Mouse (Mus musculus) embryonic facial prominence, embryonic 15.5 days (tissue): ENCODE results near the gene Impdh2. TPM values are rescaled to one million over a fixed set of nuclear protein-coding genes. Genes with fewer than 3 reads are reported as not detected.
A peak's percentile ranks its signal among the peaks of the same experiment; 100 is the strongest.

Experiments used
- ATAC-seq: fragments of 200-750 bp; cut with Nextera tagmentation; 2 replicates; pipeline ENCODE4 v1.8.0; 2017; ENCODE audit warnings: low read depth, moderate TSS enrichment; ENCODE audit not compliant: insufficient number of reproducible peaks, low FRiP score, low TSS enrichment
- H3K27ac ChIP-seq: fragments of 300-500 bp; sonication (generic); replicated peaks from 2 replicates; pipeline ENCODE4 v1.5.1; 2015; ENCODE audit warnings: mild to moderate bottlenecking, inconsistent platforms
- H3K27me3 ChIP-seq: fragments of 300-500 bp; sonication (generic); 2 replicates; pipeline ENCODE4 v1.6.1; 2015; ENCODE audit warnings: inconsistent platforms
- H3K36me3 ChIP-seq: fragments of 300-500 bp; sonication (generic); 2 replicates; pipeline ENCODE4 v1.6.1; 2015; ENCODE audit warnings: mild to moderate bottlenecking, inconsistent platforms
- H3K4me1 ChIP-seq: fragments of 300-500 bp; sonication (generic); 2 replicates; pipeline ENCODE4 v1.6.1; 2015; ENCODE audit warnings: inconsistent platforms
- H3K4me2 ChIP-seq: fragments of 300-500 bp; sonication (generic); replicated peaks from 2 replicates; pipeline ENCODE4 v1.6.1; 2015; ENCODE audit warnings: mild to moderate bottlenecking, inconsistent platforms
- H3K4me3 ChIP-seq: fragments of 300-500 bp; sonication (generic); replicated peaks from 2 replicates; pipeline ENCODE4 v1.5.1; 2015; ENCODE audit warnings: mild to moderate bottlenecking, inconsistent platforms
- H3K9ac ChIP-seq: fragments of 300-500 bp; sonication (generic); 2 replicates; pipeline ENCODE4 v1.6.1; 2015; ENCODE audit warnings: inconsistent platforms
- H3K9me3 ChIP-seq: fragments of 300-500 bp; sonication (generic); replicated peaks from 2 replicates; pipeline ENCODE4 v1.6.1; 2016; ENCODE audit warnings: inconsistent platforms
- WGBS: fragments of 180-500 bp; shearing (Covaris S2); methylation state at CpG from one replicate; pipeline ENCODE4 v1.1.7; 2015; 5-methylcytosine and 5-hydroxymethylcytosine counted together
- polyA plus RNA-seq: library from polyadenylated mRNA; unstranded; fragments of >200 nt; fragmentation: Nextera tagmentation; extraction: Ambion mirVana; gene quantifications from 2 replicates; pipeline ENCODE4 v1.2.1, GENCODE M21; 2015

Gene Impdh2
- polyA plus RNA-seq, result 172 and 173 TPM in 2 replicates

DNA sequence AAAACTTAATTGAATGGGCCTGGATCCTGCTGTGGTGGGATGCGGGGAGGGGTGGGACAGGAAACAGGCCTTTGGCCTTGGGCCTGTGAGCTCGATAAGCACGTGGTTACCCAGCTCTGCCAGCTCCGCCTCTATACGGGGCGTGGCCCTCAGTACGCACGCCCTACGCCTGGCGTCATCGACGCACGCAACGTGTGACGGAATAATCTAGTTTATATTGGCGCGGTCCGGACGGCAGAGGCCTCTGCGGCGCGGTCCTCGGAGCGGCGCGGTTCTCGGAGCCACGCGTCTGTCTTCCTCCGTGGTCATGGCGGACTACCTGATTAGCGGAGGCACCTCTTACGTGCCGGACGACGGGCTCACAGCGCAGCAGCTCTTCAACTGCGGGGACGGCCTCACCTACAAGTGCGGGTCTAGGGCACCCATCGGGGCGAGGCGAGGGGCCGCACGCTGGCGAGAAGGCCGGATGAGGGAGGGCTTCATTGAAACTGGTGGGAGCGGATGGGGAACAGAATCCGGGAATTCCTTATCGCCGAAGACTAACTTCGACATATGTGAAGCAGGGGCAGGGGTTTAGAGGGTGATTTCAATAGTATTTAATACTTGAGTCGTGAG lies at the start of gene Impdh2:
Gene Impdh2 (plus strand): TSS at position 60 of the 615 bp plus-strand sequence.
- Histone ChIP-seq H3K4me3 (peak within 1 kb of the TSS; percentile 63), H3K4me1 (peaks cover 14% of the 10 kb centered on the region), H3K4me2 (peak within 1 kb of the TSS; percentile 69), H3K27me3 (no peaks in the 10 kb centered on the region), H3K9me3 (no peaks in the 10 kb centered on the region), H3K9ac (peak within 1 kb of the TSS; percentile 77), H3K36me3 (peaks cover 74% of the 10 kb centered on the region), H3K27ac (peak within 1 kb of the TSS; percentile 86)
- ATAC-seq, result peak; percentile 98
- 0% methylated on average over 53 of the region's 53 CpGs for WGBS

DNA sequence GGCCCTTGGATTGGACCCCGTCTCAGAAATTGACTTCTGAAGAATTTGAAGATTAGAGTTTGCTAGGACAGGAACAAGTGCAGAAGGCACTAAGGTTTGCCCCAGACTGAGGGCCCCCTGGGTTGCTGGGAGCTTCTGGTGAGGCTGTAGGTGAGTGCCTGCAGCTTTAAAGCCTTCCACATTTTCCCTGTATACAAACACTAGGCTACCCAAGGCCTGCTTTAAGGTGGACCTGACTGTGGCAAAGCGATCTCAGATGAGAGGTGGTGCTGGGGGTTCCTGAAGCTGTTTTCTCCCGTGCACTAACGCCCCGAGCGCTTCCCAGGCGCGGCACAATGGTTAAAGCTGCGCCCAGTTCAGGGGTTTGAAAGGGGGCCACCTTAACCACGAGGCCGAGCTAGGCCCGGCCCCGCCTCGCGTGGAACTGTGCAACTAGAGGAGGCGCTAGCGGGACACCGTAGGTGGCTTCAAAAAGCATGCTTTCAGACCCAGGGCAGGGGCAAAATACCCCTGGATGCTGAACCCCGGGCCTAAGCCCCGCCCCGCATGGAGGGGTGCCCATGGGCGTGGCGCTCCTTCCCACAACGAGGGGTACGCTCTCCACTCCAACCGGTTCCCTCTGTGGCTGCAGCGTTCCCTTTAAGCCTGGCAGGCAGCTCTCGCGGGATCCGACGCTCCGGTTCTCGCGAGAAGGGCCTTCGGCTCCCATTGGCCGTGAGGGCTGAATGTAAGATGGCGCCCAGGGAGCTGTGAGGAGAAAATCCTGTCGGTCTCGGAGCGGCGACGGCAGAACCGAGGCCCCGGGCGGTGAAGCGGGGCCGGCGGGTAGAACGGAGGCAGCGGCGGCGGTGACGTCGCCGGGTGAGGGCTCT lies 43.5 kb upstream of the Impdh2 start, which contains the start of gene Qrich1:
Gene Qrich1 (plus strand): TSS at position 427 of the 872 bp plus-strand sequence.
- H3K4me3 ChIP-seq, result peak within 1 kb of the TSS; percentile 100
- H3K27me3 ChIP-seq, result no peaks in the 10 kb centered on the region
- no peaks in the 10 kb centered on the region for H3K9me3 ChIP-seq
- peaks cover 22% of the 10 kb centered on the region; the same call in 1 of the 2 replicates for H3K4me1 ChIP-seq
- H3K36me3 ChIP-seq, result peaks cover 49% of the 10 kb centered on the region
- under 1% methylated on average over 55 of the region's 55 CpGs for WGBS
- ATAC-seq, result peak; percentile 96
- H3K9ac ChIP-seq, result peak within 1 kb of the TSS; percentile 91
- peak within 1 kb of the TSS; percentile 98 for H3K27ac ChIP-seq
- peak within 1 kb of the TSS; percentile 82 for H3K4me2 ChIP-seq

- Histone ChIP-seq H3K9ac (peak overlapping the region; percentile 91), H3K4me3 (peak overlapping the region; percentile 100), H3K27me3 (no peaks in the 10 kb centered on the region), H3K9me3 (no peaks in the 10 kb centered on the region), H3K36me3 (peaks cover 41% of the 10 kb centered on the region), H3K27ac (peak overlapping the region; percentile 98), H3K4me2 (peak overlapping the region; percentile 61), H3K4me1 (peaks cover 22% of the 10 kb centered on the region; the same call in 1 of the 2 replicates)
- under 1% methylated on average over 68 of the region's 95 CpGs for WGBS
- ATAC-seq, result peak; percentile 80
These were observed 42.7 kb upstream of the Impdh2 start for GRCm38 (mm10) chr9:108517253-108517930.

- peak overlapping the region; percentile 98 for H3K27ac ChIP-seq
- H3K36me3 ChIP-seq, result peaks cover 35% of the 10 kb centered on the region
- H3K27me3 ChIP-seq, result no peaks in the 10 kb centered on the region
- ATAC-seq, result 0 out of 2 replicates have a peak, but pooled peaks have one; percentile 6
- H3K9ac ChIP-seq, result peak overlapping the region; percentile 91
- peak overlapping the region; percentile 100 for H3K4me3 ChIP-seq
- peaks cover 22% of the 10 kb centered on the region; the same call in 1 of the 2 replicates for H3K4me1 ChIP-seq
- 0% methylated on average over 13 of the region's 13 CpGs for WGBS
- H3K4me2 ChIP-seq, result peak overlapping the region; percentile 61
- H3K9me3 ChIP-seq, result no peaks in the 10 kb centered on the region
These were observed 42.2 kb upstream of the Impdh2 start for GRCm38 (mm10) chr9:108517931-108518332.

- H3K27me3 ChIP-seq, result no peaks in the 10 kb centered on the region
- H3K4me2 ChIP-seq, result no peak overlapping the region
- peaks cover 13% of the 10 kb centered on the region for H3K36me3 ChIP-seq
- H3K9me3 ChIP-seq, result no peaks in the 10 kb centered on the region
- no peak overlapping the region for H3K27ac ChIP-seq
- peaks cover 14% of the 10 kb centered on the region; the same call in 1 of the 2 replicates for H3K4me1 ChIP-seq
- no peak for ATAC-seq
- WGBS, result 79% methylated on average over 2 of the region's 2 CpGs
- H3K9ac ChIP-seq, result no peak overlapping the region
- no peak overlapping the region for H3K4me3 ChIP-seq
These were observed 38.5 kb upstream of the Impdh2 start for GRCm38 (mm10) chr9:108521604-108522003.

GRCm38 (mm10) chr9:108523341-108523740 lies 36.7 kb upstream of the Impdh2 start:
- peaks cover 15% of the 10 kb centered on the region for H3K36me3 ChIP-seq
- peaks cover 14% of the 10 kb centered on the region; the same call in 1 of the 2 replicates for H3K4me1 ChIP-seq
- no peak overlapping the region for H3K27ac ChIP-seq
- no peak overlapping the region for H3K4me2 ChIP-seq
- no peak for ATAC-seq
- no peaks in the 10 kb centered on the region for H3K27me3 ChIP-seq
- no peak overlapping the region for H3K9ac ChIP-seq
- no peaks in the 10 kb centered on the region for H3K9me3 ChIP-seq
- WGBS, result 94% methylated on average over 4 of the region's 4 CpGs
- no peak overlapping the region for H3K4me3 ChIP-seq

- no peak for ATAC-seq
- Histone ChIP-seq H3K4me2 (no peak overlapping the region), H3K4me1 (no peaks in the 10 kb centered on the region), H3K9ac (no peak overlapping the region), H3K27ac (no peak overlapping the region), H3K27me3 (no peaks in the 10 kb centered on the region), H3K36me3 (peaks cover 31% of the 10 kb centered on the region), H3K9me3 (no peaks in the 10 kb centered on the region), H3K4me3 (no peak overlapping the region)
- 83% methylated on average over 3 of the region's 3 CpGs for WGBS
These were observed 34.7 kb upstream of the Impdh2 start for GRCm38 (mm10) chr9:108525400-108525799.

- no peaks in the 10 kb centered on the region for H3K4me1 ChIP-seq
- no peak overlapping the region for H3K27ac ChIP-seq
- no peaks in the 10 kb centered on the region for H3K27me3 ChIP-seq
- WGBS, result 93% methylated on average over 1 of the region's 1 CpGs
- ATAC-seq, result no peak
- H3K4me2 ChIP-seq, result no peak overlapping the region
- H3K36me3 ChIP-seq, result peaks cover 74% of the 10 kb centered on the region
- no peak overlapping the region for H3K4me3 ChIP-seq
- no peaks in the 10 kb centered on the region for H3K9me3 ChIP-seq
- H3K9ac ChIP-seq, result no peak overlapping the region
These were observed 29.1 kb upstream of the Impdh2 start for GRCm38 (mm10) chr9:108530954-108531353.

GRCm38 (mm10) chr9:108531496-108531895 lies 28.6 kb upstream of the Impdh2 start:
- Histone ChIP-seq H3K9me3 (no peaks in the 10 kb centered on the region), H3K27ac (no peak overlapping the region), H3K4me2 (no peak overlapping the region), H3K4me1 (no peaks in the 10 kb centered on the region), H3K27me3 (no peaks in the 10 kb centered on the region), H3K9ac (no peak overlapping the region), H3K4me3 (no peak overlapping the region), H3K36me3 (peaks cover 79% of the 10 kb centered on the region)
- ATAC-seq, result no peak
- 84% methylated on average over 1 of the region's 1 CpGs for WGBS

- no peak for ATAC-seq
- H3K9ac ChIP-seq, result no peak overlapping the region
These were observed 19.2 kb upstream of the Impdh2 start for GRCm38 (mm10) chr9:108540846-108541245.

DNA sequence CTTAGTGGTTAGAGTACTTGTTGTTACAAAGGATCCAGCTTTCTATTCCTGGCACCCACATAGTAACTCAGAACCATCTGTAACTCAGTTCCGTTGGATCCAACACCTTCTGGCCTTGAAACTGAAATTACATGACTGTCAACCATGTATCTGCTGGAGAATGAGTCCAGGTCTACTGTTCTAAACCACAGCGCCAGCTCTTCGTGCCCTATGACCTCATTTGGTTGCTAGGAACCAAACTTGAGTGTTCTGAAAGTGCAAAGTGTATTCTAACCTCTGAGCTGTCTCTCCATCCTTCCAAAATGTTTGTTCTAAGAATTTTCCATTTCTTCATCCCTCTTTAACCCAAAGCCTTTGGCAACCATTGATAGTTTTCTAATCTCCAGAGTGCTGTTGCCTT lies 14.1 kb upstream of the Impdh2 start:
- Histone ChIP-seq H3K27me3 (no peaks in the 10 kb centered on the region), H3K9ac (no peak overlapping the region), H3K4me1 (no peaks in the 10 kb centered on the region), H3K36me3 (peaks cover 81% of the 10 kb centered on the region), H3K9me3 (no peaks in the 10 kb centered on the region), H3K4me2 (no peak overlapping the region), H3K4me3 (no peak overlapping the region), H3K27ac (no peak overlapping the region)
- WGBS, result 91% methylated on average over 3 of the region's 3 CpGs
- ATAC-seq, result no peak

More at GRCm38 (mm10) chr9:108540846-108541245, 19.2 kb upstream of the Impdh2 start:
- H3K4me1 ChIP-seq, result no peaks in the 10 kb centered on the region
- no peak overlapping the region for H3K4me3 ChIP-seq
- no peaks in the 10 kb centered on the region for H3K27me3 ChIP-seq
- H3K27ac ChIP-seq, result no peak overlapping the region
- no peak overlapping the region for H3K4me2 ChIP-seq
- H3K9me3 ChIP-seq, result no peaks in the 10 kb centered on the region
- peaks cover 86% of the 10 kb centered on the region for H3K36me3 ChIP-seq
